Mouse (Mus musculus) heart, embryonic 15.5 days (tissue): ENCODE results near the gene Keap1. TPM values are rescaled to one million over a fixed set of nuclear protein-coding genes. Genes with fewer than 3 reads are reported as not detected.
"Not testable (repeated sequence)": the region's sequence is repeated elsewhere in the genome, so short reads cannot be mapped to it uniquely, and the experiment has no call there.

Source experiments
- ATAC-seq: fragments of 200-750 bp; cut with Nextera tagmentation; replicated peaks from 2 replicates; pipeline ENCODE4 v1.8.0; 2017; ENCODE audit warnings: low read depth, moderate TSS enrichment; ENCODE audit not compliant: insufficient number of reproducible peaks, insufficient read depth, low FRiP score
- H3K27ac ChIP-seq: fragments of 300-500 bp; sonication (generic); 2 replicates; pipeline ENCODE4 v1.5.1; 2015; ENCODE audit warnings: mild to moderate bottlenecking, inconsistent platforms
- H3K27me3 ChIP-seq: fragments of 300-500 bp; sonication (generic); 2 replicates; pipeline ENCODE4 v1.6.1; 2015; ENCODE audit warnings: inconsistent platforms
- H3K36me3 ChIP-seq: fragments of 300-500 bp; sonication (generic); 2 replicates; pipeline ENCODE4 v1.6.1; 2015; ENCODE audit warnings: mild to moderate bottlenecking, inconsistent platforms
- H3K4me1 ChIP-seq: fragments of 300-500 bp; sonication (generic); replicated peaks from 2 replicates; pipeline ENCODE4 v1.6.1; 2015; ENCODE audit warnings: inconsistent platforms
- H3K4me2 ChIP-seq: fragments of 300-500 bp; sonication (generic); 2 replicates; pipeline ENCODE4 v1.6.1; 2015; ENCODE audit warnings: inconsistent platforms, mild to moderate bottlenecking, moderate library complexity
- H3K4me3 ChIP-seq: fragments of 300-500 bp; sonication (generic); 2 replicates; pipeline ENCODE4 v1.5.1; 2015; ENCODE audit warnings: mild to moderate bottlenecking, inconsistent platforms
- H3K9ac ChIP-seq: fragments of 300-500 bp; sonication (generic); 2 replicates; pipeline ENCODE4 v1.6.1; 2015; ENCODE audit warnings: mild to moderate bottlenecking, inconsistent platforms
- H3K9me3 ChIP-seq: fragments of 300-500 bp; sonication (generic); replicated peaks from 2 replicates; pipeline ENCODE4 v1.6.1; 2016; ENCODE audit warnings: inconsistent platforms
- WGBS: fragments of 180-500 bp; shearing (Covaris S2); methylation state at CpG from one replicate; pipeline ENCODE4 v1.1.7; 2015; ENCODE audit warnings: mixed read lengths; 5-methylcytosine and 5-hydroxymethylcytosine counted together
- polyA plus RNA-seq: library from polyadenylated mRNA; unstranded; fragments of >200 nt; fragmentation: Nextera tagmentation; extraction: Ambion mirVana; gene quantifications from 2 replicates; pipeline ENCODE4 v1.2.1, GENCODE M21; 2015

Gene Keap1
- polyA plus RNA-seq, 1 experiment from 2014 or later: 43.4 TPM

- Histone ChIP-seq H3K9me3 (no peaks in the 10 kb centered on the region), H3K9ac (no peak overlapping the region), H3K36me3 (peaks cover 26% of the 10 kb centered on the region), H3K27me3 (no peaks in the 10 kb centered on the region), H3K4me1 (peaks cover 7% of the 10 kb centered on the region), H3K4me3 (no peak overlapping the region), H3K27ac (no peak overlapping the region), H3K4me2 (no peak overlapping the region)
- no peak for ATAC-seq
- whole genome bisulfite sequencing: 81% methylated on average over 2 of the region's 2 CpGs
These were observed 30.5 kb downstream of the Keap1 start for GRCm38 (mm10) chr9:21208626-21209025.

GRCm38 (mm10) chr9:21206848-21207247, 32.3 kb downstream of the Keap1 start:
- H3K27me3 ChIP-seq: no peaks in the 10 kb centered on the region
- ATAC-seq: no peak
- no peaks in the 10 kb centered on the region for H3K9me3 ChIP-seq
- H3K4me2 ChIP-seq: no peak overlapping the region
- H3K36me3 ChIP-seq: peaks cover 24% of the 10 kb centered on the region
- no peak overlapping the region for H3K4me3 ChIP-seq
- peaks cover 7% of the 10 kb centered on the region for H3K4me1 ChIP-seq
- H3K27ac ChIP-seq: no peak overlapping the region
- no peak overlapping the region for H3K9ac ChIP-seq
- 84% methylated on average over 6 of the region's 6 CpGs for WGBS

- WGBS: 16% methylated on average over 23 of the region's 23 CpGs
- peak overlapping the region; percentile 30 for H3K4me3 ChIP-seq
- no peak overlapping the region for H3K27ac ChIP-seq
- H3K27me3 ChIP-seq: no peaks in the 10 kb centered on the region
- H3K36me3 ChIP-seq: peaks cover 18% of the 10 kb centered on the region; the same call in 1 of the 2 replicates
- H3K4me1 ChIP-seq: peaks cover 7% of the 10 kb centered on the region
- ATAC-seq: peak; percentile 50; the same call in 1 of the 2 replicates
- peak overlapping the region; percentile 53 for H3K4me2 ChIP-seq
- H3K9me3 ChIP-seq: no peaks in the 10 kb centered on the region
- no peak overlapping the region for H3K9ac ChIP-seq
These were observed 34.5 kb downstream of the Keap1 start for GRCm38 (mm10) chr9:21204528-21205272.

- Histone ChIP-seq H3K36me3 (peaks cover 19% of the 10 kb centered on the region; the same call in 1 of the 2 replicates), H3K9me3 (no peaks in the 10 kb centered on the region), H3K27me3 (no peaks in the 10 kb centered on the region), H3K4me2 (no peak overlapping the region), H3K4me3 (no peak overlapping the region), H3K27ac (no peak overlapping the region), H3K4me1 (peaks cover 7% of the 10 kb centered on the region), H3K9ac (no peak overlapping the region)
- 40% methylated on average over 8 of the region's 8 CpGs for WGBS
- ATAC-seq: no peak
These were observed 35.0 kb downstream of the Keap1 start for GRCm38 (mm10) chr9:21204156-21204527.

- Histone ChIP-seq H3K4me1 (peaks cover 6% of the 10 kb centered on the region), H3K9ac (no peak overlapping the region), H3K27me3 (no peaks in the 10 kb centered on the region), H3K27ac (no peak overlapping the region), H3K36me3 (peaks cover 7% of the 10 kb centered on the region; the same call in 1 of the 2 replicates), H3K4me3 (no peak overlapping the region), H3K4me2 (no peak overlapping the region), H3K9me3 (no peaks in the 10 kb centered on the region)
- WGBS: 85% methylated on average over 3 of the region's 3 CpGs
- ATAC-seq: no peak
These were observed 40.2 kb downstream of the Keap1 start for GRCm38 (mm10) chr9:21198960-21199359.

GRCm38 (mm10) chr9:21197981-21198380, 41.2 kb downstream of the Keap1 start:
- no peak overlapping the region for H3K4me2 ChIP-seq
- WGBS: 60% methylated on average over 4 of the region's 4 CpGs
- H3K9me3 ChIP-seq: no peaks in the 10 kb centered on the region
- H3K9ac ChIP-seq: no peak overlapping the region
- H3K36me3 ChIP-seq: peaks cover 9% of the 10 kb centered on the region; the same call in 1 of the 2 replicates
- no peak for ATAC-seq
- H3K4me1 ChIP-seq: peaks cover 6% of the 10 kb centered on the region
- no peak overlapping the region for H3K27ac ChIP-seq
- no peaks in the 10 kb centered on the region for H3K27me3 ChIP-seq
- H3K4me3 ChIP-seq: no peak overlapping the region

GRCm38 (mm10) chr9:21196521-21197433, 42.4 kb downstream of the Keap1 start:
- 0 out of 2 replicates have a peak, but pooled peaks have one; percentile 38 for ATAC-seq
- Histone ChIP-seq H3K4me3 (peak overlapping the region; percentile 34), H3K4me1 (peaks cover 6% of the 10 kb centered on the region), H3K9me3 (no peaks in the 10 kb centered on the region), H3K9ac (no peak overlapping the region), H3K4me2 (peak overlapping the region; percentile 54), H3K27me3 (no peaks in the 10 kb centered on the region), H3K36me3 (peaks cover 9% of the 10 kb centered on the region; the same call in 1 of the 2 replicates), H3K27ac (no peak overlapping the region)
- 45% methylated on average over 19 of the region's 19 CpGs for WGBS

- not testable (repeated sequence) for ATAC-seq
- 62% methylated on average over 7 of the region's 7 CpGs for WGBS
These were observed 43.2 kb downstream of the Keap1 start for GRCm38 (mm10) chr9:21195736-21196505.

GRCm38 (mm10) chr9:21194787-21195493, 44.2 kb downstream of the Keap1 start:
- H3K9me3 ChIP-seq: no peaks in the 10 kb centered on the region
- no peak for ATAC-seq
- H3K27me3 ChIP-seq: no peaks in the 10 kb centered on the region
- peaks cover 10% of the 10 kb centered on the region for H3K4me1 ChIP-seq
- no peak overlapping the region for H3K4me3 ChIP-seq
- H3K9ac ChIP-seq: no peak overlapping the region
- no peak overlapping the region for H3K4me2 ChIP-seq
- WGBS: 76% methylated on average over 4 of the region's 4 CpGs
- peaks cover 7% of the 10 kb centered on the region; the same call in 1 of the 2 replicates for H3K36me3 ChIP-seq
- no peak overlapping the region for H3K27ac ChIP-seq

More at GRCm38 (mm10) chr9:21195736-21196505, 43.2 kb downstream of the Keap1 start:
- not testable (repeated sequence) for H3K4me2 ChIP-seq, H3K27me3 ChIP-seq, H3K9me3 ChIP-seq, H3K4me1 ChIP-seq, H3K9ac ChIP-seq, H3K36me3 ChIP-seq, H3K27ac ChIP-seq, H3K4me3 ChIP-seq

GRCm38 (mm10) chr9:21193786-21194185, 45.4 kb downstream of the Keap1 start:
- ATAC-seq: no peak
- no peak overlapping the region for H3K4me3 ChIP-seq
- H3K27ac ChIP-seq: no peak overlapping the region
- H3K4me1 ChIP-seq: peaks cover 10% of the 10 kb centered on the region
- no peaks in the 10 kb centered on the region for H3K27me3 ChIP-seq
- H3K9me3 ChIP-seq: no peaks in the 10 kb centered on the region
- no peak overlapping the region for H3K9ac ChIP-seq
- H3K36me3 ChIP-seq: peaks cover 4% of the 10 kb centered on the region; the same call in 1 of the 2 replicates
- 89% methylated on average over 3 of the region's 3 CpGs for WGBS
- H3K4me2 ChIP-seq: no peak overlapping the region
